In the genomic region with DNA sequence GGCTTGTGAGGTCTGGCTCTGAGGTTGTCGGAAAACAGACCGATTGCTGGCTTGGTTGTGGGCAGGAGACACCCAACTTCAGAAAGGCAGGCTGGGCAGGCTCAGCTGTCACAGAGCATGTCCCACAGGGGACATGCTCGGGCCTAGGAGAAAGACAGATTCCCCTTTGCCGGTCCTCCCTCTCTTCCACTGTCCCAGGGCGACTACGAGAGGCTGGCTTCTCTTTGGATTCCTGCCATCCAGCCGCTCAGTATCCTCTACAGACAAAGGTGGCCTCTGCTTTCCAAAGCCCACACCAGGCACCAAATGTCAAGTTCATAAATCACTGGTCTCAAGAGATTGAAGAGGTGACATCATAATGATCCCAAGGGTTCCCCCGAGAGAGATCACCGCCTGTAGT, we compare ENCODE assay signal across 9 mouse cellular contexts. TPM values are rescaled to one million over a fixed set of nuclear protein-coding genes. Genes with fewer than 3 reads are reported as not detected.
DNase-seq lines count a peak whose midpoint lies in the region; ATAC-seq lines count a peak whose summit lies in the region.
"Had no signal": no experiment of that assay in that cellular context is flagged by ENCODE, and none has a peak within 500 bp of the region (broad histone marks: within the 10 kb centered on the region; RNA-seq: fewer than 3 reads in every experiment).

No protein-coding gene starts in this region.

- no peak overlapping the region for H3K27ac ChIP-seq in kidney, embryonic 15.5 days
- 0 out of 2 replicates have a peak overlapping the region, but pooled peaks have one; percentile 23 for H3K27ac ChIP-seq in neural tube, embryonic 13.5 days (replicated peaks)
- H3K27ac ChIP-seq in stomach, embryonic 16.5 days (ENCODE audit: low read length) = peak overlapping the region; percentile 91; the same call in 1 of the 2 replicates

- H3K4me2 ChIP-seq in kidney, embryonic 15.5 days = peak overlapping the region; percentile 94; the same call in 1 of the 2 replicates
- H3K4me2 ChIP-seq in neural tube, embryonic 13.5 days = peak overlapping the region; percentile 87
- peak overlapping the region; percentile 67 for H3K4me2 ChIP-seq in stomach, embryonic 16.5 days (ENCODE audit: low read depth, low read length)

- H3K27me3 ChIP-seq in kidney, embryonic 15.5 days = peaks cover 3% of the 10 kb centered on the region; the same call in 1 of the 2 replicates
- H3K27me3 ChIP-seq in neural tube, embryonic 13.5 days = peaks cover 43% of the 10 kb centered on the region
- no peaks in the 10 kb centered on the region for H3K27me3 ChIP-seq in stomach, embryonic 16.5 days (ENCODE audit: control insufficient read depth, insufficient read depth, low read length)

- DNase-seq in adrenal gland, postnatal 36 days = peak; percentile 42 to 52
- DNase-seq in adrenal gland, postnatal 10 days = no peak
- no peak for DNase-seq in kidney, adult 8-10 months
- DNase-seq in neural tube, embryonic 10.5 days (ENCODE audit: extremely low spot score, low spot score) = no peak
- no peak for DNase-seq in cerebellum, adult 9-10 months
- DNase-seq: cerebellum, adult 11 months had no signal

- H3K9me3 ChIP-seq in kidney, embryonic 15.5 days (replicated peaks) = no peaks in the 10 kb centered on the region
- no peaks in the 10 kb centered on the region for H3K9me3 ChIP-seq in neural tube, embryonic 13.5 days
- H3K9me3 ChIP-seq in stomach, embryonic 16.5 days (replicated peaks; ENCODE audit: control insufficient read depth, low read length) = no peaks in the 10 kb centered on the region

- no peak for ATAC-seq in kidney, embryonic 15.5 days (replicated peaks; ENCODE audit: low FRiP score)
- no peak for ATAC-seq in neural tube, embryonic 13.5 days (ENCODE audit: low read depth)
- no peak for ATAC-seq in stomach, embryonic 16.5 days (ENCODE audit: insufficient read depth, low FRiP score)

- peaks cover 50% of the 10 kb centered on the region for H3K4me1 ChIP-seq in kidney, embryonic 15.5 days
- peaks cover 38% of the 10 kb centered on the region for H3K4me1 ChIP-seq in neural tube, embryonic 13.5 days (replicated peaks)
- 0 out of 2 replicates have a peak, but pooled peaks cover 5% of the 10 kb centered on the region for H3K4me1 ChIP-seq in stomach, embryonic 16.5 days (ENCODE audit: control insufficient read depth, insufficient read depth, low read length)

- H3K9ac ChIP-seq in kidney, embryonic 15.5 days = no peak overlapping the region
- no peak overlapping the region for H3K9ac ChIP-seq in neural tube, embryonic 13.5 days
- H3K9ac ChIP-seq in stomach, embryonic 16.5 days (ENCODE audit: low read length) = peak overlapping the region; percentile 9; the same call in 1 of the 2 replicates

- no peak overlapping the region for H3K4me3 ChIP-seq in kidney, embryonic 15.5 days (replicated peaks)
- no peak overlapping the region for H3K4me3 ChIP-seq in neural tube, embryonic 13.5 days
- H3K4me3 ChIP-seq in stomach, embryonic 16.5 days (replicated peaks; ENCODE audit: low read length) = peak overlapping the region; percentile 79

- H3K36me3 ChIP-seq in kidney, embryonic 15.5 days = no peaks in the 10 kb centered on the region
- H3K36me3 ChIP-seq in neural tube, embryonic 13.5 days = no peaks in the 10 kb centered on the region
- H3K36me3 ChIP-seq in stomach, embryonic 16.5 days (ENCODE audit: control insufficient read depth, insufficient read depth, low read length) = no peaks in the 10 kb centered on the region

- WGBS in kidney, embryonic 15.5 days = 64% methylated on average over 9 of the region's 9 CpGs
- WGBS in neural tube, embryonic 13.5 days = 47% methylated on average over 9 of the region's 9 CpGs
- 50% methylated on average over 9 of the region's 9 CpGs for WGBS in stomach, embryonic 16.5 days

RNA-seq across cellular contexts. Expression of gene Cd9, which starts 2.6 kb away (rescaled TPM):
- 100 to 1,000 TPM; 115 to 170 TPM for total RNA-seq in adrenal gland, postnatal 36 days (2021)
- total RNA-seq in adrenal gland, postnatal 10 days (2021) = 100 to 1,000 TPM; 120 TPM
- 137 and 148 TPM in 2 replicates for polyA plus RNA-seq in kidney, embryonic 15.5 days (2015; fragmentation: Nextera tagmentation; extraction: Ambion mirVana)
- 66.9 and 74.0 TPM in 2 replicates for polyA plus RNA-seq in neural tube, embryonic 13.5 days (2015; fragmentation: Nextera tagmentation; extraction: Ambion mirVana)
- 452 and 514 TPM in 2 replicates for polyA plus RNA-seq in stomach, embryonic 16.5 days (2015; fragmentation: Nextera tagmentation; extraction: Ambion mirVana)

RNA-seq across cellular contexts. Expression of gene Vwf, which starts 54.5 kb away (rescaled TPM):
- 1 to 10 TPM; 7.6 to 7.9 TPM for total RNA-seq in adrenal gland, postnatal 36 days (2021)
- total RNA-seq in adrenal gland, postnatal 10 days (2021) = 10 to 100 TPM; 22.4 to 25.2 TPM
- 4.2 and 6.6 TPM in 2 replicates for polyA plus RNA-seq in kidney, embryonic 15.5 days (2015; fragmentation: Nextera tagmentation; extraction: Ambion mirVana)
- polyA plus RNA-seq in neural tube, embryonic 13.5 days (2015; fragmentation: Nextera tagmentation; extraction: Ambion mirVana) = 5.6 and 8.0 TPM in 2 replicates
- 5.4 and 6.9 TPM in 2 replicates for polyA plus RNA-seq in stomach, embryonic 16.5 days (2015; fragmentation: Nextera tagmentation; extraction: Ambion mirVana)

Comparison
In these comparisons a context has a peak if more than half of its experiments do, and no peak if none do; other contexts are left out.
1. DNase-seq: peak in adrenal gland, postnatal 36 days (2 of 2); none in adrenal gland, postnatal 10 days (single experiment), kidney, adult 8-10 months (0 of 2), neural tube, embryonic 10.5 days (single experiment) and cerebellum, adult 9-10 months (single experiment).
2. Peak in every context shown above with its lines, with median percentiles within 50 percentile points of each other: H3K4me2 ChIP-seq.